Mouse (Mus musculus) spleen, postnatal 10 days (tissue): Measurements from ENCODE around the gene Rims1.

ENCODE experiments used
- DNase-seq, 2 experiments: peaks; one replicate each; pipeline ENCODE4 v3.0.0; 2021 to 2022; ENCODE audit warnings: low spot score in 2 of 2

Gene Rims1

DNA sequence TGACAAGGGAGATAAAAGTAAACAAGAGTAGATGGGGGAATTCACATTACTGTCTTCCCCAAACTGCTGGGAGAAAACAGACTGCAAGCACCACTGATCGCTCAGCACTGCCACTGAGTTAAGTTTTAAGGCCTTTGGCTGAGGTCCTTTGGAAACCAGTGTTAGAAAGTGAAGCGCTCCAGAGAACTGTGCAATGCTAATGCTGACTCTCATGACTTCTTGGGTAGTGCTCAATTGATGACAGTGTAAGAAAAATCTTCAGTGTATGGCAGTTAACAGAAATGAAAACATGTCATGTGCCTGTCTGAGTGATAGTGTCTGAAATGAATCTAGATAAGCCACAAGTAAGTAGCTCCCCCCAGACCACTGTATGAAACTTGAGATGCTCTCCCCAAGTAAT lies 111.3 kb downstream of the Rims1 start:
- no peak for DNase-seq

DNA sequence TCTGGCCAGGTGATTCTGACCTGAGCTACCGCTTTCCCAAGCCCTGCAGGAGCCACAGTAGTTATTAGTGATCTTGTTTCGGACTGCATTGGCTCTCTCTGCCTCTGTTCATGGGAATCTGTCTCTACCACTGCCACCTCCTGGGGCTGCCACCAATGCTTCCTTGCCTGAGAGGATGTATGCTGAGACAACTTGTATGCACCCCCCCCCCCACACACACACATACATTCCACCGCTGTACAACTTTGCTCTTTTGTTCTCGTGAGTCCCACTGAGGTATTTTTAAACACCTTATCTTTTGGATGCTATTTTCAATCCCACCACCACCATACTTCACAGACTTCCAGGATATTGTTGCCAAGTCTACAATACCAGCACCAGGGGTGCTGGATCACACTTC lies 122.3 kb downstream of the Rims1 start:
- no peak for DNase-seq

DNA sequence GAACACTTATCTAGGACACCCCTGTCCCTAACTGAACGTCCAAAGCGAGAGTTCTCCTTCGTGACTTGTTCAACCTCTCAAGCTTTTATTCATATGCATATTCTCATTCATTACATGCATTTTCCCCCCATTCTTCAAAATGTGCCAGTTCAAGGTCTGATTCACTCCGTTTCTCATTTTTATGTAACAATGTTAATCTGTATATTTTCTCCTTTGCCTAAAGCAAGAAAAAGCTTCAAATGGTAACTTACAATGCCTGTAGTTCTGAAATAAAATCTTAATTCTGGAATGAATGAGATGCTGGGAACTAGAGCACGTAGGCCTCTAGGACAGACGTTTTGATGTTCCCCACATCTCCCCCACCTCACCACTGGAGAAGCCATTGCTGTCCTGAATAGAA lies 141.6 kb downstream of the Rims1 start:
- DNase-seq: no peak

DNA sequence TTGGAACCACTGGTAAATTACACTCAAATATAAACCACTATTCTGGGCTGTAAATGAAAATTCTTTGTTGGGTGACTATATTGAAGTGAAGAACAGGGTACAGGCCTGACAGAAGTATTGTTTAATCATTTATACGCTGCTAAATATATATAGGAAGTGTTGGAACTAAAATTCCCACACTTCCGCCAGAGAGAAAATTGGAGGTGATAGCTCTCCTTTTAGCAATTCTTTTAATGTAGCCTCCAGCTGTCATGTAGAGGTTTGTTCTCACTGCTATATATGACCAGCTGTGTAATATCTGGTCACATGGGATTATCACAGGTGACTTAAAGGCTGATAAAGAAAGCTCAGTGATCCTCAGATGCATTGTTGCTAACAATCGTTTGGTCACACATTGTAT lies 144.0 kb downstream of the Rims1 start:
- no peak for DNase-seq

DNA sequence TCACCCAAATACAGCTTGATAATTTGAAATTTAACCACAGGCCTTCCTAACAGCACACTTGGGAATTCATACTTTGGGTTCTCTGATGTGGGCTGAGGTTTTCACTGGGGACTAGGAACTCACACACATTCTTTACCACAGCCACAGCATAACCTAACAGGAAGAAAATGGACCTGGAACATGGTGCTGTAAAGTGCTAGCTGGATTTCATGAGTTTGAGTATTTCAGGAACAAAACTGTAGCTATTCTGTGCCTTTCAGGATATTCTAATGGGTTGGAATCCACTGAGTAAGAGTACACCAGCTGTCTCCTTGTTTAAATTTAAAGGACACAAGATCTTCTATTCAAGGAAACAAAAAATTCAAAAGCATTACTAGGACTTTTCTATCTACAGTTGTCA lies 149.8 kb downstream of the Rims1 start:
- no peak for DNase-seq

DNA sequence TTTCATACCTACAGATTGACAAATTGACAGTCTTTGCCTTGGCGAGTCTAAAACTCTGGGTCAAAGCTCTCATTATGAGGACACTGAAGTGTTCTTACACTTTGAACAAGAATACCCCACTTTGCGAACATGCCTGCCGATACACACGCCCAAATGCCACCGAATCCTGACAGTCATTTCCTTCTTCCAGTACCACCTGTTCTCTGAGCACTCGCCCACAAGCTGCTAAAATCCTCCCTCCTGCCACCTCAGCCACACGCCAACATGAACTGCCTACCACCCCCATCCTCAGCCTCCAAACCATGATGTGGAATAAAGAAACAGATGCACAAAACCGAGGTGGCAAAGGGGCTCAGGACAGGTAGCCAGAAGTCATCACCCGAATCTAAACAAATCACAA lies 150.9 kb downstream of the Rims1 start:
- no peak for DNase-seq

DNA sequence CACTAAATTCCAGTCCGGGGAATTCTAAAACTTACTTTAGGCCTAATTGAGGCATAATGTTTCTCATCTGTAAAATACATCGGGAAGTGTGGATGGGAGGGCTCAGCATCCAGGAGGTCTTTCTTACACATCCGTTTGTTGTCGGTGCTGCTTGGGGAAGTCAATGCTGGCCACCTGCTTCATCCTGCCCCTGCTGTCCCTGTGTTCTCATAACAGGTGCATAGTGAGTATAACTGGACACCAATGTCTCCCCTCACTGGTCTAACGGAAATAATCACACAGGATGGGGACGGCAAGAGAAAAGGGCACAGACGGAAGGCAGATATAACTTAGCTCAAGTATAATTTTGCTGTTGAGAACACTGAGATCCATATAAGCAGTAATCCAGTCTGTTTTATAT lies 155.2 kb downstream of the Rims1 start:
- no peak for DNase-seq

DNA sequence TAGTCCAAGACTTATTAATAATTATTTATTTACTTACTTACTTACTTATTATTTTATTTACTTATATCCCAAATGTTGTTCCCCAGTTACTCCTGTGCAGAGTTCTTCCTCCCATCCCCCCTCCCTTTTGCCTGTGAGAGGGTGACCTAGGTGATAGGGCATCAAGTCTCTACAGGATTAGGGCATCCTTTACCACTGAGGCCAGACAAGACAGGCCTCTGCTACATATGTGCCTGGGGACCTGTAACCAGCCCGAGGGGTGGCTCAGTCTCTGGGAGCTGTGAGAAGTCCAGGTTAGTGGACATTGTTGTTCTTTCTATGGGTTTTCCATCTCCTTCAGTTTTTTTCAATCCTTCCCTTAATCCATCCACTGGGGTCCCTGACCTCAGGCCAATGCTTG lies 156.4 kb downstream of the Rims1 start:
- no peak for DNase-seq

DNA sequence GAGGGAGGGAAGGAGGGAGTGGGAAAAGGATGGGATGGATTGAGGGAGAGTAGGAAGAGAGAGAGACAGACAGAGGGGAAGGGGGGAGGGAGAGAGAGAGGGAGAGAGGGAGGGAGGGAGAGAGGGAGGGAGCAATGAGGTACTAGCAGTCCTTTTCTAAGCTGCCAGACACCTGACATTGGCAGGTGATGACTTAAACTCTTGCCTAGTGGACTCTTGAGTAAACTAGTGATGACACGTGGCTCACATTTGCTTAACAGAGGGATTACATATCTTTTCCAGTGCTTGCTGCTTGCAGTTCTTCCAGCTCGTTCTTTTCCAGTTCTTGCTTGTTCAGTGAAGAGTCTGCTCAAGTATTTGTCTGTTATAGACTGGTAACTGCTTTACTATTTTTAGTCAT lies 160.5 kb downstream of the Rims1 start:
- no peak for DNase-seq

DNA sequence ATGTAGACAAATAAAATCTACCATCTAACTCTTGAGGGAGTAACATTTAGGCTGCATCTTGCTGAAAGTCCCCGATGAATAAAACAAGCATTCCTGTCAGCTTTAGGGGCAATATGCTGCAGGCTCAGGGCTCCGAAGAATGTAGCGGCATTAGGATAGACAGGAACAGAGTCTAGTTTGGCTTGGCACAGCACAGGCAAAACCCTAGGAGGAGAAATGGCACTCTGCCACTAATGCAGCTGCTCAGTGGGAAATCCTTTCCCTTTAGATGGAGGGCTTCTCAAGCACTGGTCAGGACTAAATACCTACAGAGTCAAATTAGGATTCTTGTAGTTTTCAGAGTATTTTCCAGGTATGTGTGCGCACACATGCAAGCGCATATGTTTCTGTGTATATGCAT lies 165.2 kb downstream of the Rims1 start:
- DNase-seq: no peak

DNA sequence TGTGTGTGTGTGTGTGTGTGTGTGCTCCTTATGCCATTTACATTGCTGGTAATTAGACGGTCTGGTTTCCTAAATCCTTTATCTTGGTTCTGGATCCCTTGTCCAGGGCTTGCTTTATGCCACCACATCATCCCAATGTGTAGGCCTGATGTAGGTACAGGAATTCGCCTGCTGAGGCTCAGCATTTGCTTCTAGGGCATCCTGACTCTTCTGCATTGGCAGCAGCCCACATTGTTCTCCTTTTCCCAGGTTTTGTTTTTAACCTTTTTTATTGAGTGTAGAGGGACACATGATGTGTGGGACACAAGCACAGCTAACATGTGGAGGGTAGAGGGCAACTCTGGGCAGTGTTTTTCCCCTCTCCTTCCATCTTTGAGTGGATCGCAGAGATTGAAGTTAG lies 166.1 kb downstream of the Rims1 start:
- no peak for DNase-seq

DNA sequence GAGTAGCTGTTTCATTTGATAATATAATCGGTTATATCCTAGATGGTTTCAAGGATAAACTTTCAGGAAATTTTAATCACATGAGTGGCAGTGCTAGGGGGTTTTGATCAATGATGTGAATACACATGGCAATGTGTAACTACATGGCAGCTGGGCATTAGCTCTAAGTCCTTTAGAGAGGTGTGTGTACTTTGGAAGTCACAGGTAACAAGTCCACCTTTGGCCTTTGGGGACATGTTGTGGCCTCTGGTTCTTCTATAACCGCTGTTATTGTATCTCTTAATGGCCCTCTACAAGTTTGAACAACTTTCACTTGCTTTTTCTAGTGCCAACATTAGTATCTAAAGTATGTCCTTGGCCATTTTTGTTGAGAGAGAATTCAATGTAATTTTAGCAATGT lies 171.9 kb downstream of the Rims1 start:
- no peak for DNase-seq

DNA sequence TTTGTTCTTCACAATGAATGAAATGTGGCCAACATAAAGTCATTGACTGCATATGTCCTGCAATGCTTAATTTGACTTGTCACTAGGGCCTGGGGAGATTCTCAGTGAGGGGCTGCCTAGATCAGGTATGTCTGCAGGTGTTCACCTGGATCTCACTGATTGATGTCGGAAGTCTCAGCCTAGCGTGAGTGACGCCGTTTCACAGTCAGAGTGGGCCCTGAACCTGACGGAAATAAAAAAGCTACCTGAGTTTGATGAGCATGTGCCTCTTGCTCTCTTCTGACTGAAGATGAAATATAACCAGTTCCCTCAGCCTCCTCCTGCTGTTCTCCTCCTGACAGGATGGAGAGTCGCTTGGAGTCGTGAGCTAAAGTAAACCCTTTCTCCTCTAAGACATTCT lies 173.2 kb downstream of the Rims1 start:
- no peak for DNase-seq

DNA sequence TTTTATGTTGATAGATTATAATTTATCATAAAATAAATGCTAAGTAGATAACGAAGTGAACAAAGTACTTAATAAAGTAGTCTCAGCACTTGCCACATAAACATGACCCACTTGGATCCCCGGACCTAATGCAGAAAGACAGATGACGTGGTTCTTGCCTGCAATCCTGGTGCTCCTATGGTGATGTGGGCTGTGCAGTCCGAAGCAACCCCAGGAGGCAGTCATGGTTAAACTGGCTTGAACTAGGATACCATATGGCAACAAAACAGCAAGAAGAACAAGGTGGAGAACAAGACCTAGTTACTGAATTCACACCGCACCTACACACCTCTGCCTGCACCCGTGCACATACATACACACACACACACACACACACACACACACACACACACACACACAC lies 173.8 kb downstream of the Rims1 start:
- no peak for DNase-seq

DNA sequence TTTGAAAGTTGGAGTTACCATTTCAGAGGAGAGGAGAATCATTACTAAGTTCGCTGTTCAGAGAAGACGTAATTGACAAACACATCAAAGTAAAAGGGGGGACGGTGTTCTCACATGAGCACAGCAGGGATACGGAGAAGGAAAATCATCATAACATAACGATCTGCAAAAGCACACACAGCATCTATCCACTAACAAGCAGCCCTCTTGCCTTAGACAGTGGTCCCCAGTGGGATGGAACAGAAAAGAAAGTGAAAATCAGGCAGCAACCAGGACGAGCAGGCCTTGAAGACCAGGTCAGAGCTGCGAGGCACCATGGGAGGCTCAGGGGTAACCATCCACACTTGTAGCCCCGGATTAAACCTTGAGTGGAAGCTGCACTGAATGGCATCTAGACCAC lies 176.8 kb downstream of the Rims1 start:
- DNase-seq: no peak

DNA sequence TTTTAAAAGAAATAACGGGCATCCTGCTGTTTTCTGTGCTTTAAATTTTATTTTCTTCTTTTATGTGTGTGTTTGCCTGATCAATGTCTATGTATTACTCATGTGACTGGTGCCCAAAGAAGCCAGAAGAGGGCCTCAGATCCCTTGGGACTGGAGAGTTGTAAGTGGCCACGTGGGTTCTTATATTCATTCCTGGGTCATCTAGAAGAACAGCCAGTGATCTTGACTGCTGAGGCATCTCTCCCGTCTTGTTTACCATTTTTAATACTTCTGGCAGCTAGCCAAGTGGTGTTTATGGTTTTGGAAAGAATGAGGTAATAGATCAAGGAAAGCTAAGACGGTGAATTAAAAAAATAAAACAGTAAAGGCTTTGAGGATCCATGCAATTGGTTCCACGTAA lies 178.8 kb downstream of the Rims1 start:
- DNase-seq: no peak

DNA sequence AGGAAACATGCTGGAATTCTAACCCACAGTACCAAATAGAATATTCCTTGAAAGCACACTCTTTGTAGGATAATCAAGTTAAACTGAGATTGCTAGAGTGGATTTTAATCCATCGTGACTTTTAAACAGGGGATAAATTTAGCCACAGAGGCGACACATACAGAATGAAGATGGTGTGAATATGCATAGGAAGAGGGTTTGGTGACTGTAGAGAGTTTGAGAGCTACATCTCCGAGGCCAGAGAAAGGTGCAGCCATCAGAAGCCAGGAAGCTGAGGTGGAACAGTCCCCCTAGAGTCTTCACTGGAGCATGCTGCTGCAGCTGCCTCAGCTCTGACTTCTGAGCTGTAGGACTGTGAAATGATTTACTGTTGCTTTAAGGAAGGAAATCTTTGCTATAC lies 179.5 kb downstream of the Rims1 start:
- DNase-seq: no peak

DNA sequence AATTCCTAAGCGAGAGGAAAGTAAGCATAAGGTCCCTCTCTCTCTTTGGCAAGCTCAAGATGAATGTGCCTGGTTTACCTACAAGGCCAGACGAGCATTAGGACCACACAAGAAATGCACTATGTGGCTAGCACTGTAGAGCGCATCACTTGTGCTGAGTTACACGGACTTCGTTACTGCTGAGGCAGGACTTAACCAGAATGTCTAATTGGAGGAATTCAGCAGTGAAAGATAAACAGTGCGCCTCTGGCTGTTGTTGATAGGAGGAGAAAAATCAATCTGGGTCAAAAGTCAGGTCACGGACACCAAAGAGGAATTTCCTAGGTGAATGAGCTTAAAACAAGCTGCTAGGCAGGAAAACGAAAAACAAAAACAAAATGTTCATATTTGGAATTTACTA lies 185.0 kb downstream of the Rims1 start:
- no peak for DNase-seq

DNA sequence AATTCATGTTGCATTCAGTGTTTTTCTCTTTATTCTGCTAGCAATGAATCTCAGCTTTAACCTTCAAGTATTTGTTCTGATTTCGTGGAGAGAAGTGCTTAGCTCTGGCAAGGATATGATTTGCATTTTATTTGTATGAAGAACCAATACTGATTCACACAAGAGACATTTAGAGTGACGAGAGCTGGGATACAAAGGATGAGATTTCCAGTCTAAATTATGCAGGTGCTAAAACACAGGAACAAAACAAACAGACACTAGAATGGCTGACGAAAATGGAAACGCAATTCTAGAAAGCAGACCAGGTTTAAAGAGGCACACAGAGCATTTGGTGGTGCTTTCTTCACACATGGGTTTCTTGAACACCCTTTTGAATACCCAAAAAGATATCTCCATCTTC lies 190.2 kb downstream of the Rims1 start:
- no peak for DNase-seq

DNA sequence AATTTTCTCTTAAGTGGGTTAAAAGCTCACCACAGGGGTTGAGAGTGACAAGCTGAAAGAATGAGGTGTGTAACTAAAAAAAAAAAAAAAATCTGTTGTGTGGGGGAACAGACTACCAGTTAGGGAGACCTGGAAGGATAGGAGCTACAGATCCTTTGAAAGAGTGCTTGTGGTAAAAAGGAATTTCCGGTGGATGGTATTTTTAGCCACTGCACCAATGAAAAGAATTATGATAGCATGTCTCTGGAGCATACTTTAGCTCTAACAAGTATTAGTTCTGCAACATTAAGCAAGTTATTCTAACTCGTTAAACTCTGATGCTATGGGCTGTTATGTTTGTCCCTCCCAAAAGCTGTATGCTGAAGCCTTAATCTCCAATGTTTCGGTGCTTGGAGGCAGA lies 192.2 kb downstream of the Rims1 start:
- no peak for DNase-seq

DNA sequence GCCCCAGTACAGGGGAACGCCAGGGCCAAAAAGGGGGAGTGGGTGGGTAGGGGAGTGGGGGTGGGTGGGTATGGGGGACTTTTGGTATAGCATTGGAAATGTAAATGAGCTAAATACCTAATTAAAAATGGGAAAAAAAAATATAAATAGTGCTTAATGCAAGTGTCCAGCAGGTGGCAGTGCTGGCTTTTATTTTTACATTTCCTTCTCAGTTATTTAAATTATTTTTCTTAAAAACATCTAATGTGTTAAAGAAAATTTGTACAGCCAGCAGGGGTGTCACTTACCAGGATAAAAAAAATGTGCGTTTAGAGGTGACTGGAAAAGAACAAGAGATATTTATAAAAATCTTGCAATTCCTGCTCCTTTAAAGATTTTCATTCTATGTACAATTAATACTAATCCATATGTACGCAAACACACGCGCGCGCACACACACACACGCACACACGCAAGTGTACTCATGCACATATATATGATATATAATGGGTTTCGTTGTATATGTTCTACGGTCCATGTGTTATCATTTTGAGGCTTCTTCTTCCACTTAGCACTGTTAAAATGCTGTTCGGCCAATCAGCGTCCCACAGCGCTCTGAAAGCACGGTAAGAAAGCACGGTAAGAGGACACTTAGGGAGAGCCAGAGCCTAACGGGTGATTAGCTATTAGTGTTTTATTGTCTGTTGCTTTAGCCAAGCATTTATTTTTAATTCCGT lies 201.3 kb downstream of the Rims1 start:
- no peak for DNase-seq

DNA sequence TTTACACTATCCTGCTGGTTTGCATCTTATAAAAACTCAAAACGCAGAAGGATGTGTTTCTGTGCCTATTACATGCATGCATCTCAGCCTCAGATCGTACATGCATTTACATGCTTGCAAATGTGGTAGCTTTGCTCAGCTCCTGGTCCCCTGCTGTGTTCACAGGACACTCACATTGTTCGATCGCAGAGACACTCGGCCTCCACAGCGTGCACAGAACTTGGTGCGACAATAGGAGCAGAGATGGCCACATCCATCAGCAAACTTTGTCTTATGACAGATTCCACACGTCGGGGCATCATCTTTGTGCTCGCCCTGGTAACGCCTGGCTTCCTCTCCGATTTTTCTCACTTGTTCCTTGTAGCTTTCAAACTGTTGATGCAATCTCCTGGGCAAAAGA lies 209.6 kb downstream of the Rims1 start:
- DNase-seq: no peak

DNA sequence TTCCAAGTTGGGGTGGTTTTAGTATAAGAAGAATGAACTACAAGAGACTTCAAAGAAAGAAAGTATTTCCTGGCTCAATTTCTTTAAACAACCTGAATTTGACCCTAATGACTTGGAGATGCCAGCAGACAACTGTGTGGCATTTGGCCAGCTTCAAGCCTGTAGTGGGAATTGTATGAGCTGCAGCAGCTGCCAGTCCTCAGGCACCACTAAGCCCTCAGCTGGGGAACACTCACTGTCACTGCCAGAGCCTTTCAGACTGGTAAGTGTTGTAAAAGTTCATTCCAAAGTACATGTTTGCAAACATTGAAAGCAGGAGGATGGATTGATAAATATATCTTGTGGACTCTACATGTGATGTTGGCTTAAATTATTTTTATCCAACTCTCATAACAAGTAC lies 211.0 kb downstream of the Rims1 start:
- no peak for DNase-seq

DNA sequence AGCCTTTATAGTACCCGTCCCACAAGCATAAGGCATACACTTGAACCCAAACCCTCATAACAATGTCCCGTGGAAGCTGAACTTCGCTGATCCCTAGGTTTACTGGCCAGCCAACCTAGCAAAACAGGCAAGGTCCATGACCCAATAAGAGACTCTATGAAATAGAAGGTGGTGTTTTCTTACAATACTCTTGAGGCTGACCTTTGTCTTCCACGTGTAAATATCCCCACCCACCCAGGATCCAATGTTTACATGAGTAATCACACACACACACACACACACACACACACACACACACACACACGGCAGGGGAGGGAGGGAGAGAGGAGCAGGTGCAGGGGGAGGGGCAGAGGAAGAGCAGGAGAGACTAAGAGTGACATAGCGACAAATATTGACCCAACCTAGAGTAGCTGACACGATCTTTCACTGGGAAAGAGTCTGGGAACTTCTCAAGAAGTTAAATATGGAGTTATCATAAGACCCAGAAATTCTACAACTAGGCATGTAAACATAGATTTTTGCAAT lies 217.9 kb downstream of the Rims1 start:
- no peak for DNase-seq
